Mouse (Mus musculus) T-helper 17 cell (primary cell): ENCODE results near the gene Rnasek.

ENCODE experiments used
- in situ Hi-C, 2 experiments: fragments of 300-600 bp; cut with MboI, MseI; formaldehyde crosslinking; loops; 1 replicate in 1 of 2; 2 replicates in 1 of 2; pipeline ENCODE4 v1.15.1; 2025; ENCODE audit warnings: high pct_unique_total_duplicates in 2 of 2

Rnasek gene

GRCm38 (mm10) chr11:70239541-70240279 is at the start of gene Rnasek, which contains the start of gene Gm21988:
TSS of gene Rnasek (minus strand) at chr11:70239842.
TSS of gene Gm21988 (minus strand) at chr11:70239830.
- in situ Hi-C loops, result no loop called here

GRCm38 (mm10) chr11:70289236-70289635 is 49.6 kb upstream of the Rnasek start:
- in situ Hi-C loops, result no loop called here

GRCm38 (mm10) chr11:70288102-70288501 is 48.5 kb upstream of the Rnasek start:
- in situ Hi-C loops, result no loop called here

GRCm38 (mm10) chr11:70285686-70286085 is 46.0 kb upstream of the Rnasek start:
- in situ Hi-C loops, result no loop called here

- in situ Hi-C loops, result no loop called here
Observed at GRCm38 (mm10) chr11:70284757-70285156, 45.1 kb upstream of the Rnasek start.

- in situ Hi-C loops, result no loop called here
Observed at GRCm38 (mm10) chr11:70283666-70284065, 44.0 kb upstream of the Rnasek start.

- in situ Hi-C loops, result no loop called here
Observed at GRCm38 (mm10) chr11:70280441-70280840, 40.8 kb upstream of the Rnasek start.

GRCm38 (mm10) chr11:70278961-70279360 is 39.3 kb upstream of the Rnasek start:
- in situ Hi-C loops, result no loop called here

- in situ Hi-C loops, result no loop called here
Observed at GRCm38 (mm10) chr11:70271641-70272040, 32.0 kb upstream of the Rnasek start.

GRCm38 (mm10) chr11:70266405-70266804 is 26.8 kb upstream of the Rnasek start:
- in situ Hi-C loops, result no loop called here

GRCm38 (mm10) chr11:70265819-70266218 is 26.2 kb upstream of the Rnasek start:
- in situ Hi-C loops, result no loop called here

- in situ Hi-C loops, result no loop called here
Observed at GRCm38 (mm10) chr11:70265252-70265651, 25.6 kb upstream of the Rnasek start.

GRCm38 (mm10) chr11:70259035-70259434 is 19.4 kb upstream of the Rnasek start:
- in situ Hi-C loops, result no loop called here

- in situ Hi-C loops, result loop anchor here in 1 of 2 experiments (5.0 kb wide), 1 partner anchor 62 kb away; no protein-coding TSS in a partner anchor
Observed at GRCm38 (mm10) chr11:70254931-70255531, 15.4 kb upstream of the Rnasek start, which contains the start of gene Alox12. TSS of gene Alox12 (minus strand) at chr11:70255353.

GRCm38 (mm10) chr11:70254337-70254736 is 14.7 kb upstream of the Rnasek start:
- in situ Hi-C loops, result loop anchor here in 1 of 2 experiments (5.0 kb wide), 1 partner anchor 63 kb away; no protein-coding TSS in a partner anchor

GRCm38 (mm10) chr11:70251853-70252252 is 12.2 kb upstream of the Rnasek start:
- in situ Hi-C loops, result loop anchor here in 1 of 2 experiments (5.0 kb wide), 1 partner anchor 65 kb away; no protein-coding TSS in a partner anchor

- in situ Hi-C loops, result loop anchor here in 1 of 2 experiments (5.0 kb wide), 1 partner anchor 67 kb away; no protein-coding TSS in a partner anchor
Observed at GRCm38 (mm10) chr11:70250150-70250549, 10.5 kb upstream of the Rnasek start.

- in situ Hi-C loops, result no loop called here
Observed at GRCm38 (mm10) chr11:70247136-70247845, 7.6 kb upstream of the Rnasek start.

- in situ Hi-C loops, result no loop called here
Observed at GRCm38 (mm10) chr11:70242591-70242990, 2.9 kb upstream of the Rnasek start.

- in situ Hi-C loops, result no loop called here
Observed at GRCm38 (mm10) chr11:70238591-70239440, 826 bp downstream of the Rnasek start.
